ENCODE assay signal across 23 mouse cellular contexts in the genomic region with DNA sequence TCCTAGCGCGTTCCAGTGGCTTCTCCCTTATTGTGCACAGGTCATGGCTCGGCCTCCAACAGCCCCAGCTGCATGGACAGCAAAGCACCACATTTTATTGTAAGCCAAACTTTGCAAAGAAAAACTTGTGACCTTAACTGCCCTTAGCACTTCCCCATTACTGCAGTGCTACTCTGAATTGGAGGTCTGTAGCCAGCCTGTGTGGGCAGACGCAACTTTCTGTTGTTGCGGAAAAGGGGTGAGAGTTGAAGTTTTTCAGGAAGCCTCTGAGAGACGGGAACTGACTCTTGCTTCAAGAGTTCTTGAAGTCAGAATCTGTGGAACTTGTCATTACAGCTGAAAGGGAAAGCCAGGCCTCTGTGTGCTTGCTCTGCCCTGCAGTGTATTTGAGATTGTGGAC. TPM values are rescaled to one million over a fixed set of nuclear protein-coding genes. Genes with fewer than 3 reads are reported as not detected.
DNase-seq lines count a peak whose midpoint lies in the region; ATAC-seq and TF ChIP-seq lines count a peak whose summit lies in the region.
"Had no signal": no experiment of that assay in that cellular context is flagged by ENCODE, and none has a peak within 500 bp of the region (broad histone marks: within the 10 kb centered on the region; RNA-seq: fewer than 3 reads in every experiment).

No protein-coding gene starts in this region.

- no peak for TF ChIP-seq CTCF in lung, adult 2 months (IDR thresholded peaks at IDR 0.05; ENCODE audit: insufficient read depth, low read length)

- no peak overlapping the region for H3K9ac ChIP-seq in embryonic facial prominence, embryonic 14.5 days (ENCODE audit: low read depth, low read length)
- H3K9ac ChIP-seq: embryonic facial prominence, embryonic 12.5 days; heart, embryonic 13.5 days; hindbrain, embryonic 15.5 days; intestine, embryonic 15.5 days; midbrain, embryonic 13.5 days; stomach, embryonic 15.5 days had no signal

- 83% methylated on average over 6 of the region's 6 CpGs for whole genome bisulfite sequencing in embryonic facial prominence, embryonic 14.5 days
- WGBS in embryonic facial prominence, embryonic 10.5 days: 71% methylated on average over 6 of the region's 6 CpGs
- WGBS in lung, adult 2 months: 71% methylated on average over 6 of the region's 6 CpGs

- no peak overlapping the region for H3K4me3 ChIP-seq in embryonic facial prominence, embryonic 14.5 days (ENCODE audit: low read depth, low read length)
- no peak overlapping the region for H3K4me3 ChIP-seq in embryonic facial prominence, embryonic 10.5 days
- H3K4me3 ChIP-seq in lung, adult 2 months (replicated peaks; ENCODE audit: extremely low read depth, low read depth, low read length): no peak overlapping the region
- H3K4me3 ChIP-seq: embryonic facial prominence, embryonic 12.5 days; heart, embryonic 13.5 days; hindbrain, embryonic 15.5 days; intestine, embryonic 15.5 days; midbrain, embryonic 13.5 days; stomach, embryonic 15.5 days had no signal

- no peaks in the 10 kb centered on the region for H3K27me3 ChIP-seq in embryonic facial prominence, embryonic 14.5 days (replicated peaks; ENCODE audit: control insufficient read depth, insufficient read depth, low read length)
- no peaks in the 10 kb centered on the region for H3K27me3 ChIP-seq in embryonic facial prominence, embryonic 10.5 days (replicated peaks; ENCODE audit: low read depth, poor library complexity, severe bottlenecking)
- H3K27me3 ChIP-seq: embryonic facial prominence, embryonic 12.5 days; heart, embryonic 13.5 days; hindbrain, embryonic 15.5 days; intestine, embryonic 15.5 days; midbrain, embryonic 13.5 days; stomach, embryonic 15.5 days had no signal

- H3K27ac ChIP-seq in embryonic facial prominence, embryonic 14.5 days (replicated peaks; ENCODE audit: low read depth, low read length): no peak overlapping the region
- no peak overlapping the region for H3K27ac ChIP-seq in embryonic facial prominence, embryonic 10.5 days (replicated peaks)
- H3K27ac ChIP-seq: embryonic facial prominence, embryonic 12.5 days; heart, embryonic 13.5 days; hindbrain, embryonic 15.5 days; intestine, embryonic 15.5 days; midbrain, embryonic 13.5 days; stomach, embryonic 15.5 days had no signal

- DNase-seq in embryonic facial prominence, embryonic 14.5 days (ENCODE audit: low spot score): peak; percentile 11
- no peak for DNase-seq in embryonic facial prominence, embryonic 10.5 days (ENCODE audit: low spot score)
- DNase-seq in lung, adult 18-20 months: peak; percentile 20 to 24
- no peak for DNase-seq in lung, adult 2 months
- DNase-seq in natural killer cell, adult 2 months (ENCODE audit: low spot score in 2 of 2): no peak
- no peak for DNase-seq in layer of hippocampus, postnatal 25 days (ENCODE audit: extremely low spot score in 1 of 2, low spot score in 1 of 2)
- DNase-seq: adrenal gland, postnatal 14 days; cerebellum, adult 2 months; gastrocnemius, postnatal 36 days; right cerebral cortex, postnatal 14 days; thymus, adult 18-20 months; thymus, postnatal 4 days had no signal

- no peaks in the 10 kb centered on the region for H3K36me3 ChIP-seq in embryonic facial prominence, embryonic 14.5 days (ENCODE audit: control insufficient read depth, insufficient read depth, low read length)
- no peaks in the 10 kb centered on the region for H3K36me3 ChIP-seq in embryonic facial prominence, embryonic 10.5 days (replicated peaks)
- H3K36me3 ChIP-seq: embryonic facial prominence, embryonic 12.5 days; heart, embryonic 13.5 days; hindbrain, embryonic 15.5 days; intestine, embryonic 15.5 days; midbrain, embryonic 13.5 days; stomach, embryonic 15.5 days had no signal

- no peaks in the 10 kb centered on the region for H3K4me1 ChIP-seq in embryonic facial prominence, embryonic 14.5 days (ENCODE audit: control insufficient read depth, insufficient read depth, low read length)
- H3K4me1 ChIP-seq in embryonic facial prominence, embryonic 10.5 days: peaks cover 6% of the 10 kb centered on the region; the same call in 1 of the 2 replicates
- no peaks in the 10 kb centered on the region for H3K4me1 ChIP-seq in lung, adult 2 months (ENCODE audit: control insufficient read depth, insufficient read depth, low read length)
- H3K4me1 ChIP-seq: embryonic facial prominence, embryonic 12.5 days; heart, embryonic 13.5 days; hindbrain, embryonic 15.5 days; intestine, embryonic 15.5 days; midbrain, embryonic 13.5 days; stomach, embryonic 15.5 days had no signal

- TF ChIP-seq POLR2A in lung, adult 2 months (IDR thresholded peaks at IDR 0.05; ENCODE audit: borderline replicate concordance, extremely low read depth, low read depth, low read length): no peak

- no peaks in the 10 kb centered on the region for H3K9me3 ChIP-seq in embryonic facial prominence, embryonic 14.5 days (ENCODE audit: control insufficient read depth, low read length)
- H3K9me3 ChIP-seq in embryonic facial prominence, embryonic 10.5 days: no peaks in the 10 kb centered on the region
- H3K9me3 ChIP-seq: embryonic facial prominence, embryonic 12.5 days; heart, embryonic 13.5 days; hindbrain, embryonic 15.5 days; intestine, embryonic 15.5 days; midbrain, embryonic 13.5 days; stomach, embryonic 15.5 days had no signal

- H3K4me2 ChIP-seq in embryonic facial prominence, embryonic 14.5 days (ENCODE audit: low read depth, low read length): no peak overlapping the region
- H3K4me2 ChIP-seq: embryonic facial prominence, embryonic 12.5 days; heart, embryonic 13.5 days; hindbrain, embryonic 15.5 days; intestine, embryonic 15.5 days; midbrain, embryonic 13.5 days; stomach, embryonic 15.5 days had no signal

- no peak for ATAC-seq in embryonic facial prominence, embryonic 14.5 days (ENCODE audit: low read depth)
- peak; percentile 97 for ATAC-seq in granulocyte monocyte progenitor cell, adult 5-6 weeks (replicated peaks; ENCODE audit: poor library complexity, severe bottlenecking)
- peak; percentile 79 for ATAC-seq in megakaryocyte progenitor cell, adult 5-6 weeks (replicated peaks; ENCODE audit: poor library complexity)
- ATAC-seq: activated CD4-positive, CD25-positive, alpha-beta regulatory T cell, adult 4 months; CD4-positive, CD25-positive, alpha-beta regulatory T cell, adult 4 months; forebrain, embryonic 16.5 days; intestine, embryonic 15.5 days; midbrain, embryonic 13.5 days had no signal

RNA-seq across cellular contexts. Expression of a gene that starts 21.2 kb away (rescaled TPM):
- polyA plus RNA-seq in embryonic facial prominence, embryonic 14.5 days (2014; fragmentation: Nextera tagmentation; extraction: Ambion mirVana): 31.4 and 42.3 TPM in 2 replicates
- 69.0 and 70.1 TPM in 2 replicates for polyA plus RNA-seq in embryonic facial prominence, embryonic 10.5 days (2016; fragmentation: Nextera tagmentation; extraction: Ambion mirVana)
- 0.26 and 0.89 TPM in 2 replicates for polyA plus RNA-seq in lung, adult 2 months (2012; rRNA removed)
- not detected in 2 replicates for total RNA-seq in granulocyte monocyte progenitor cell, adult 5-6 weeks (2014; fragmentation: Nextera tagmentation)
- not detected in 2 replicates for total RNA-seq in granulocyte monocyte progenitor cell, adult 5-6 weeks (2017)
- 0.07 TPM in 1 of 2 replicates, not detected in the other for total RNA-seq in megakaryocyte progenitor cell, adult 5-6 weeks (2015)
- total RNA-seq in megakaryocyte progenitor cell, adult 5-6 weeks (2017): 0.14 TPM in 1 of 2 replicates, not detected in the other
- under 1 TPM; 0.54 to 0.79 TPM for total RNA-seq in layer of hippocampus, postnatal 25 days (2021)
- polyA plus RNA-seq: activated CD4-positive, CD25-positive, alpha-beta regulatory T cell, adult 4 months had no signal

Comparison
In these comparisons a context has a peak if more than half of its experiments do, and no peak if none do; other contexts are left out.
1. DNase-seq: peak in embryonic facial prominence, embryonic 14.5 days (single experiment) and lung, adult 18-20 months (2 of 2); none in embryonic facial prominence, embryonic 10.5 days (single experiment), lung, adult 2 months (single experiment), natural killer cell, adult 2 months (0 of 2) and layer of hippocampus, postnatal 25 days (0 of 2).